Mouse (Mus musculus) MEL-GATA-1-ER (cell line): ENCODE results near the gene Gtf3c6.
A peak's percentile ranks its signal among the peaks of the same experiment; 100 is the strongest.
"Not testable (repeated sequence)": the region's sequence is repeated elsewhere in the genome, so short reads cannot be mapped to it uniquely, and the experiment has no call there.

ENCODE experiments used
- DNase-seq: peaks from one replicate; pipeline ENCODE4 v3.0.0-alpha.2; 2012; ENCODE audit warnings: low read depth; ENCODE audit errors: extremely low read depth

Gtf3c6 gene

DNA sequence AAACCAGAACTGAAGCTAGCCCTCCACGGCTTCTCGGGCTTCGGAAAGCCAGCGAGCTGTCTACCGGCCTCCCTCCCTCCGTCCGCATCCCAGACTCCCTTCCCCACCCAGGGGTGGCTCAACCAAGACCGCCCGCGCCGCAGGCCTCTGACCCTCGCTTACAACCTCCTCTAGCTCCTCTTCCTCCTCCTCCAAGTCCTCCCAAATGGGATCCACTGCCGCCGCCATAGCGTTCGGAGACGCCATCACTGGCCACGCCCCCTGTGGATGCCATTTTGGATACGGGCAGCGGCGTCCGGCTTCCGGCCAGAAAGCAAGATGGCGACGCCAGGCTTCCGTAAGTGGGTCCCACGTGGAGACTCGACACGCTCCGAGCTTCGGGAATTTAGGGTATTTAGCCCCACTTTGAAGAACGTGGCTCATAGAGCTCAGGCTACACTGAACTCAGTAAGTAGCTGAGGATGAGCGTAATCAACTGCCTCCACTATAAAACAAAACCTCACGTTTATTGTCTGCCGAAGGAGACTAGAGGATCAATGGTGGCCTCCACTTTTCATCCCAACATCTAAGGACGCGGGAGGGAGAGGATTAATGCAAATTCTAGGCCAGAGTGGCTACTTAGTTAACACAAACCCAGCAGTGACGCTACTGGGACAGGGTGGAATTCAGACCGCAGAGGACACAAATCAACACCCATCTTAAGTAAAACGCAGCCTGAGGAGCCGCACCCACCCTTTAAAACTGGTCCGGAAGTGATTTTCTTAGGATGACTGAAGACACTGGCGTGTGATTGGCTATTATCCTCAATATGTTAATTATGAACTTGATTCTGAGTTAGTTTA lies at the start of gene Gtf3c6:
Gtf3c6 (minus strand) TSS at position 695 of the 842 bp plus-strand sequence.
- peak; percentile 99 for DNase-seq

- no peak for DNase-seq
Measured at GRCm38 (mm10) chr10:40305989-40306388, 48.1 kb upstream of the Gtf3c6 start.

DNA sequence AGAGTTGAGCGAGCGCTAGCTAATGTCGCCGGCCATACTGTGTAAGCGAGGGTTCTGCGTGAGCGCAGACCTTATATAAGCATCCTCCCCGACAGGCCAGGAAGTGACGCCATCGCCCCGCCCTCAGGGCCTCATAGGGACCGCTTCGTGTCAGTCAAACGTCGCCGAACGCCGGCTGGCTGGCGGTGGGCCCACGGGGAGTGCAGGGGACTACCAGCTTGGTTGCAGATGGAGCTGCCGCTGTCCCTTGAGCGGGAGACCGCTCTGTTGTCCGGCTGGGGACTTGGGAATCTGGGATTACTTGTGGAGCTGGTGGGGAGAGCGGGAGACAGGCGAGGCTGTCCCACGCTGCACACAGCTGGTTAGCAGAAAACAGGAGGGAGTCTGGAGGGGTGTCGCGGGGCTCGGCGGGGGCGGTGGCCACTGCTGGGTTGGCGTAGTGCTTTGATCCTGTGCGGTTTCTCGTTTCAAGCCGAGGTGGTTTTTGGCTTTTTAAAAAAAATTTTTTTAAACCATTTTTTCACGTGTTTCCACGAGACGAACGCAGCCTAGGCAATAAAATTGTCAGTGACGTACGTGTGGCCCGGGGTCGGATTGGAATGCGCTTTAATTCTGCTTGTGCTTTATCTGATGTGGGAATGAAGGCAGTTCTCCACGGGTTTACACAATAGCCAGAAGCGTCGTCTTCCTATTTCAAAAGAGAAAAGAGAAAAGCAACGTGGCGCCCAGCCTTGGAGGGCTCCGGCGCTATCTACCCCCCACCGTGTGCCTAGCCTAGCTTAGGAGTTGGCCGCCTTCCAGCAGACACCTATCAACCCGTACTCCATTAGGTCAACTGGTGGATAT lies 44.5 kb upstream of the Gtf3c6 start, which contains the start of gene Amd1:
Amd1 (minus strand) TSS at position 47 of the 846 bp plus-strand sequence.
- DNase-seq: peak; percentile 91

DNA sequence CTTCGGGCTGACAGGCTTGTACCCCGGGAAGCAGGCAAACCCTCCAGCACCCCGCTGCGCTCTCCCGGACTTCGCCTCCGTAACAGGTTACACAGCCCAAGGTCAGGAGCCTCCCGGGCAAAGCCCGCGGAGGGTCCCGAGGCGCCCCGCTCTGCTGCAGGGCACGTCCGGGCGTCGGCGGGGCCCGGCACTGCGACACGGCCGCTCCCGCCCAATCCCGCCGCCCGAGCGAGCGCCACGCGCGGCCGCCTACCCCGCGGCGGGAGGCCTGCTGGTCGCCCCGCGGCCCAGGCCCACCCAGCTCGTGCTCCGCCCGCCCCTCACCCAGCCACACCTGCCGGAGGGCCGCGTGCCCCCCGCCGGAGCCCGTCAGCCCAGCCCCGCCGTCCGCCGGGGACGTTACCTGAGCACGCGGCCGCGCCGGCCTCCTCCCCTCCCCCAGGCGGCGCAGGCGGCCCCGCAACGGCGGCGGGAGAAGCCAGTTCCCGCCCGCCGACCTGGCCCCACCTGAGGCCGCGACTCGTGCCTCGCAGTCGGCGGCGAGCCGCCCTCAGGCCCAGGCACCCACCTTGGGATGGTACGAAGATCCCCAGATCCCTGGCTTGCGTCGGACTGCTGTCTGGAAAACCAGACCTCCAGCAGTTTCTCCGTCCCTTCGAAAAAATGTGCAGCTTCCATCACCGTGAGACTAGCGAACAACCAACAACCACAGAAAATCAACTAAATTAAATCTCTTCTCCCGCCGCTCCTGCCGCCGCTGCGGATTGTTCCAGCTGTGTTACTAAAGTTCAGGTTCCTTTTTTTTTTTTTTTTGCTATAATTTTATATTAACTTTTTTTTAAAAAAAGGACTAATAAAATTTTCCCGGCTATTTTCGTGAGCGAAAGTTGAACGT lies 43.5 kb upstream of the Gtf3c6 start:
- DNase-seq: not testable (repeated sequence)

DNA sequence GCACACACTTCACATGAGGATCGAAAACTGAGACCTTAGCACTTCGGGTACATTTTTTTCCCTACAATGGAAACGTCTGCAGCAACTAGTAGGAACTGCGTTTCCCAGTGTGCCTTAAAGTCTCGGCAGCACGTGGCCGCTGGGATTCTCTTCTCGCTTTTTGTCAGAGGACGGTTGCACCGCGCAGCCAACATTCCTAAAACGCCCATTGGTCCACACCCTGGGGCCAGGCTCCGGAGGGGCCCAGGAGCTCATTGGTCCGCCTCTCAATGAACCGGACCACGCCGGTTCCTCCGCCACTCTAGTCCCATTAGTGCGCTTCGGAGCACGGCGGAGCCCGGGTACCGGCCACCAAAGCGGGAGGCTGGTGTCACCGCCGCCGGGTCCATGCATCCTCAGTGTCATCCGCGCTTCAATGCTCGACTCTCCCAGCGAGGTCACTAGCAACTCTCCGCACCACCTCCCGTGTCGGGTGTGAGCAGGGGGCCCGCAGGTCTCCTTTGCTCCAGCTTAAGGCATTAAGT lies 42.8 kb upstream of the Gtf3c6 start:
- DNase-seq: peak; percentile 75

DNA sequence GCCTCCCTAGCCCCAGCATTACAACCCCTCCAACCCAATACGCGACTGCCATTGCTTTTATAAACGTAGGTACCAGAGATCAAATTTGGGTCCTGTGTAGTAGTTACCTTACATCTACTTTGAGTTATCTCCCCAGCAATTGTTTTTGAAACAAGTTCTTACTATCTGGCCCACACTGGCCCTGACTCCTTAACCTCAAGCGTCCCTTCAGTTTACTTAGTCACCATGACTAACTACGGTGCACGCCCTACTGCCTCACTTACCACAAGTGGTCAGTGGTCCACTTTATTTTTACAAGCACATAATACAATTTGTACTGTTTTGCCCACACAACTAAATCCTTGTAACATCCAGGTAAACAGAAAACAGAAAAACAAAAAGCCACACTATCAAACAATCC lies 34.7 kb upstream of the Gtf3c6 start:
- no peak for DNase-seq

DNA sequence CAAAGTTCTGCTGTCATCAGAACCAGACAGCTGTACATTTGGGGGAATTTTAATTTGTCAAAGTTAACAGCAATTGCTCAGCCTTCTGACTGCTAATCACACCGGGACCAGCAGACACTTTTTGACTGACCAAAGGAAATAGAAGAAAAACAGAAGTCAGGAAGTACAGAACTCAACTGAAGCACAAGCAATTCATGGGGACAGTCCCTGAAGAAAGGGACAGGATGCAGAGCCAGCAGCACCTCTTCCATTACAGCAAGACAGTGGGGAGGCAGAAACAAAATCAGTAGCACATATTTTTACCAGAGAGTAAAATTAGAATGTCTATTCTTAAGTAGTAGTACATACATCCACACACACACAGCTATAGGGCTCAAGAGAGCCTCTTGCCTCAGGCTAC lies 28.9 kb upstream of the Gtf3c6 start:
- no peak for DNase-seq

GRCm38 (mm10) chr10:40285571-40285970 lies 27.7 kb upstream of the Gtf3c6 start:
- DNase-seq: no peak

DNA sequence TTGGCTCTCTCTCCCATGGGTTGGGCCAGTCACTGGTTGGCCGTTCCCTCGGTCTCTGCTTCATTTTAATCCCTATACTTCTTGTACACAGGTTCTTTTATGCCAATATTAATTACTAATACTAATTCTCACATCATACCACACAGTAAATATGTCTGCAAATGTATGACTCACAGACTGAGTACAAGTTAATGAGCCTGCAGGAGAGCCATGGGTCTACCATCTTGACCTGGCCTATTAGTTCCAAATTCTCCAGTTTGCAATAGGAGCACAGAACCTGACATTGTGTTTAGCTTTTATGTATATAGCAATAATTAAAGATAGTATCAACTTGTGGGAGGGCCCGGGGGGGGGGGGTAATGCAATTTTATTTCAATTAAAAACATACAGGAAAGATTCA lies 27.1 kb upstream of the Gtf3c6 start:
- no peak for DNase-seq

DNA sequence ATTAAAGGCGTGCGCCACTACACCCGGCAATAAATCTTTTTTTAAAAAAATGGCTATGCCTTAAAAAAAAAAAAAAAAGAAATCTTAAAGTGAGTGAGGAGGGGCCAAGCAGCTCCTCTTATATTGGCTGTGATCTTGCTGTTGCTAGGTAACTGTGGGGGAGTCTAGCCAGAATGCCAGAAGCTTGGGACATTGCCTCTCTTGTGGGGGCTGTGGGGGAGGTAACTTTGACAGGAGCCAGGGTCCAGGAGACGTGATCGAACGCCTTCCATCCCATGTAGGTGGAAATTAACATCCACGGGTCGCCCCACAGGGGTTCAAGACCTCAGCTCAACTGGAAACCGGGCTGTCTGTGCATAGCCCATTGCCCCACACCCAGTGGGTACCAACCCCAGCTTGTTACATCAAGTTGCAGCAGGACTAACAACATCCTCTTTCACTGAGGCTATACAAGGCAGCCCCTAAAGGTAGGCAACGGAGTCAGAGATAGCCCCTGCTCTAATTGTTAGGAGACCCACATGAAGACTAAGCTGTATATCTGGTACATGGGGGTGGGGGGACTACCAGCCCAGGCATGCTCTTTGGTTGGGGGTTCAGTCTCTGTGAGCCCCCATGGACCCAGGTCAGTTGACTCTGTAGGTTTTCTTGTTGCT lies 26.4 kb upstream of the Gtf3c6 start:
- DNase-seq: no peak

DNA sequence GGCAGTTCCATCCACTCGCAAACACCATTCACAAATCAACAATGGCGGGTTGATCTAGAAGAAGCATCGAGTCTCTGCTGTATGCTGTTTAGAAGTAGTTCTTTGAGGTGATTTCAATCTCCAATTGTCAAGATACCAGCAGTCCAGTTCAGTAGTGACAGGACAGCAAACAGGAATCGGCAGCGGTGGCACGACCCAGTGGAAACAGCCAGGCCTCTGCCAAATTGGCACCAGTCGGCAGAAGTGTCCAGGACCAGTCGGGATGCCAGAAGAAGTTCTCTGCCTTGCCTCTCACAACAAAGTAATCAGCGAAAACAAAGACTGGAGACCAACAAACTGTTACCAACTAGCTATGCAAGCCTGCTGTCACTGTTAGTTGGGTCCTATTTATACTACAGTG lies 25.7 kb upstream of the Gtf3c6 start:
- DNase-seq: no peak

GRCm38 (mm10) chr10:40281565-40281964 lies 23.7 kb upstream of the Gtf3c6 start:
- DNase-seq: no peak

DNA sequence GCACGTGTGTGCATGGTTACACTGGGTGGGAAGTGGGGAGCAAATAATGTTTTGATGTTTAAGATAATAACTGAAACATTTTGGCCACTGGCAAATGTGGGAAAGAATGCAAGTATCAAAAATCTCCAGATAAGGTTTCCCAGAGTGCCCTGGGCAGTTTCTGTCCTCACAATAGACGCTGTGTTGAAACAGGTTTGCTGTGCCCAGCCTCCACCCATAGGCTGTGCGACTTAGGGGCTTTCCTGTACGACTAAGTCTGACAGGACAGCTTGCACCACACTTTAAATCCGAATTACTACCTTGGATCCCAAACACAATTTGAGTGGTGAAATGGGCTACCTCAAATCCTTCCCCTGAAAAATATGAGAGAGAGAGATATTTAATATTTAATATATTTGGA lies 20.4 kb upstream of the Gtf3c6 start:
- DNase-seq: no peak

DNA sequence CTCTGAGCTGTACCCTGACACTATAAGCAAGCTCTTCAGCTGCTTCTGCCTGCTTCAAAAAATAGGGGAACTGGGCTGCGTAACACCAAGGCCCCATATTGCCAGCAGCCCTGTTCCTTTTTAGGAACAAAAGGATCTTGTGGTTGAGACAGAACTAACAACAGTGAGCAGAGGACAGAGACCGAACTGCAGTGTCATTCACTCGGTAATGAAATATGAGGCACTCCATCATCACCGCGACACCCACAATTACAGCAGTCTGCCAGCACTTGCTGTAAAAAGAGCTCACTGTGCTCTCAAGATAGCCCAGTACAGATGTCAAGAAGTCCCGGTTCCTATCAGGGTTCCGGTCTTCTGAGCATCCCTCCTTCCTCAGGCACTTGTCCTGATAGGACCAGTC lies 18.1 kb upstream of the Gtf3c6 start:
- peak; percentile 89 for DNase-seq

DNA sequence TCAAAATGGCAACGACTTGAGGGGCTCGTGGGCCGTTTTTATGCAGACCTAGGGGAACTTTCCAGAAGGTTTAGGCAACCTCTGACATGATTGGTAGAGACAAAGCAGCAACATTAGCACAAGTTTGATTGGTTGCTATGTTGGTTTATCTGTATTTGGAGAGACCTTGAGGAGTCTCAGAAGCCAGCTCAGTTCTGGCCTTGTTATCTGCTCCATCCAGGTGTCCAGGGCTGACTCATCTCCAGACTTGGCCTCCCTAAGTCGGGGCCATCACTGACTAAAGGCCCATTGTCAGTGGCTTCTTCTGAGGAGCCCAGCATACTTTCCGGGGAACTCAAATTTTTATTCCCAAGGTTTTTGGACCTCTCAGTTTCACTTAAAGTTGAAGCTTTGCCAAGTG lies 16.0 kb upstream of the Gtf3c6 start:
- no peak for DNase-seq

DNA sequence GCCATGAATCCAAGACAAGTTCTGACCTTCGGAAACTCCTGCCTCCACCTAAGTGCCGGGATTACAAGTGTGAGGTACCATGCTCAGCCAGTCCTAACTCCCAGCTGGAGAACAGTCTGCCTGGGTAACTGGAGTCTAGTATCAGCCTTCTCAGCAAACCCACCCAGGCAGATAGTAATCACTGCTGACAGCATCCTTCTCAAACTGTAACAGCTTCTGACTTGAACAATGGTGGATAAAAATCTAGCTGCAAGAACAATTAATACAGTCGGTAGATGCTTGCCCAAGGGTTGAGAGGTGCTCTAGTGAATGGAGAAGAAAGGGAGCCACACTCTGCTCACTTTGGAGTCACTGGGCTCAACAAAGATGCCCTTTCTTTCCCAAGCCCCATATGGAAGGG lies 13.3 kb upstream of the Gtf3c6 start:
- no peak for DNase-seq

GRCm38 (mm10) chr10:40264920-40265319 lies 7.0 kb upstream of the Gtf3c6 start:
- no peak for DNase-seq

DNA sequence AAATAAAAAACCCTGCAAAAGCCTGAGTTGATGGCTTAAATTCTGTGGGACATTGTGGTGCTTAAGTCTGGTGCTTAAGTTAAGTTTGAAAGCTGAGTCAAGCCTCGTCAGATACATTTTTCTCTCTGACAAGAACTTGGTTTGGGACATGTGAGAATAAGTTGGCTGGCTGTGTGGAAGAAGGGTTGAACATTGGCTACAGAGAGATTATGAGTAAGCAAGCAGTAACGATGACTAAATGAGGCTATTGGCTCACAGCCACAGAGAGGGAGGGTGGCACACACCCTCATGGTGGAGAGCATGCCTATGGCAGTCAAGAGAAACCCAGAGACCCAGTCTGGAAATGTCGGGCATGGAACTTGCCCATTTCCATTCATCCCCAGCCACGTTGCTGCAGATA lies 5.8 kb upstream of the Gtf3c6 start:
- DNase-seq: no peak

DNA sequence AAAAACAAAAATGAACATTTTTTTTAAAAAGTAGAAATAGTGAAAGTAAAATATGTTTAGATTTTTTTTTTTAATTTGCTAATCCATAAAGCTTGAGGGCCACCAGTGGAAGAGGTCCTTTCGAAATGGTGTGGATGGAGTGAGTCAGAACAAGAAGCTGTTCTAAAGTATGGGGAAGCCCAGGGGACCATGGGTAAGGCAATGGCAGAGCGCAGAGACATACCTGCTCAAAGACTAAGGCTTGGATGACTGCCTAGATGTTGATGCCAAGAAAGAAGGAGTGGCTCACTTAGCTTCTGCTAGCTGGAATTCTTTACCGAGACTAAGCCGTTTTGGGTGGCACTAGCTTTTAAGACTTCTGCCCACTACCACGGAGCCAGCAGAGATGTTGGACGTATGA lies 4.3 kb upstream of the Gtf3c6 start:
- no peak for DNase-seq

GRCm38 (mm10) chr10:40260305-40260704 lies 2.4 kb upstream of the Gtf3c6 start:
- no peak for DNase-seq

DNA sequence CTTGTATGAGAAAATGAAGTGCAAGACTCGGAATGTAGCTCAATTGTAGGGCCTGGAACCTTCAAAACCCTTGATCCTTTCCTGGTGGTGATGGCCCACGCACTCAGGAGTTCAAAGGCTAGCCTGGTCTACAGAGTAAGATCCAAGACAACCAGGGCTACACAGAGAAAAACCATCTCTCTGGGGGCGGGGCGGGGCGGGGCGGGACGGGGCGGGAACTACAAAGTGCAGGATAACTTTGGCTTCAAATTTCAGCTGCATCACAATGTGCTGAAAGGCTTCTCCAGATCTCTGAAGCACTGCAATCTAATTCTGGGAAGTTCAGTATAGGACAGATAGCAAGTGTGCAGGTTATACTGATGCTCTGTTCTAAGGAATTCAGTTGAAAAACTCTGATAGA lies 1.6 kb upstream of the Gtf3c6 start:
- DNase-seq: no peak
